Mouse (Mus musculus) lung, adult 2 months (tissue): ENCODE data around the gene Atg10.

Experiments
- CTCF ChIP-seq: fragments of 200-500 bp; IDR thresholded peaks from 2 replicates; pipeline ENCODE4 v1.5.1; 2011; ENCODE audit warnings: mild to moderate bottlenecking, low read length, control low read depth; ENCODE audit not compliant: insufficient read depth
- POLR2A ChIP-seq: fragments of 200-500 bp; IDR thresholded peaks from 2 replicates; pipeline ENCODE4 v1.6.1; 2011; ENCODE audit warnings: low read depth, mild to moderate bottlenecking, control low read depth, low read length, borderline replicate concordance; ENCODE audit errors: extremely low read depth

- TF ChIP-seq CTCF (no peak), POLR2A (no peak)
These were observed 105.6 kb downstream of the Atg10 start for GRCm38 (mm10) chr13:91118156-91118555.
